In the genomic region with DNA sequence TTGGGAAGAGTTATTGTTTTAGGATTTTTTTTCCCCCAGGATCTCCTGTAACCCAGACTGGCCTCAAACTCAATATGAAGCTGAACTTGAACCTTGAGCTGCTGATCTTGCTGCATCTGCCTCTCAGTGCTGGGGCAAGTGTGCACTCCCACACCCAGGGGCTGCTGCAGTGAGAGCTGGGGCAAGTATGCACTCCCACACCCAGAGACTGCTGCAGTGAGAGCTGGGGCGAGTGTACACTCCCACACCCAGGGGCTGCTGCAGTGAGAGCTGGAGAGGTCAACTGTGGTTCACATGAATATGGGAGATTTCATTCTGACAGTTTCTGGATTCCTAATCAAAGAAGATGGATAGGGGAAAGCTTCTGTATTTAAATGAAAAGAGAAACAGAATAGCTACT, we compare ENCODE assay signal across 20 mouse cellular contexts.
"Had no signal": no experiment of that assay in that cellular context is flagged by ENCODE, and none has a peak within 500 bp of the region (broad histone marks: within the 10 kb centered on the region; RNA-seq: fewer than 3 reads in every experiment).

No protein-coding gene starts in this region.

- H3K4me1 ChIP-seq: limb, embryonic 13.5 days; liver, embryonic 12.5 days; liver, embryonic 15.5 days; lung, embryonic 15.5 days; midbrain, embryonic 10.5 days; stomach, embryonic 15.5 days had no signal

- H3K9ac ChIP-seq: limb, embryonic 13.5 days; liver, embryonic 12.5 days; liver, embryonic 15.5 days; lung, embryonic 15.5 days; stomach, embryonic 15.5 days had no signal

- H3K27ac ChIP-seq: left cerebral cortex, adult 2 months; limb, embryonic 13.5 days; liver, embryonic 12.5 days; liver, embryonic 15.5 days; lung, embryonic 15.5 days; midbrain, embryonic 10.5 days; stomach, embryonic 15.5 days had no signal

- H3K36me3 ChIP-seq: liver, embryonic 15.5 days; lung, embryonic 15.5 days; stomach, embryonic 15.5 days had no signal

- H3K27me3 ChIP-seq: limb, embryonic 13.5 days; liver, embryonic 12.5 days; liver, embryonic 15.5 days; lung, embryonic 15.5 days; stomach, embryonic 15.5 days had no signal

- H3K4me2 ChIP-seq: limb, embryonic 13.5 days; liver, embryonic 12.5 days; liver, embryonic 15.5 days; lung, embryonic 15.5 days; stomach, embryonic 15.5 days had no signal

- ATAC-seq: intestine, embryonic 16.5 days; liver, embryonic 12.5 days had no signal

- H3K4me3 ChIP-seq: left cerebral cortex, adult 2 months; limb, embryonic 13.5 days; liver, embryonic 12.5 days; liver, embryonic 15.5 days; lung, embryonic 15.5 days; midbrain, embryonic 10.5 days; stomach, embryonic 15.5 days had no signal

- DNase-seq: kidney, adult 2 months; kidney, postnatal 10 days; kidney, postnatal 36 days; layer of hippocampus, postnatal 36 days; liver; lung, adult 18-20 months; lung, postnatal 14 days; lung, postnatal 4 days; retina, postnatal 1 day; right cerebral cortex, postnatal 25 days; spleen, adult 18-20 months; thymus, postnatal 25 days had no signal

- H3K9me3 ChIP-seq: limb, embryonic 13.5 days; liver, embryonic 12.5 days; liver, embryonic 15.5 days; lung, embryonic 15.5 days; midbrain, embryonic 10.5 days; stomach, embryonic 15.5 days had no signal
